Mouse (Mus musculus) kidney, adult 2 months (tissue): ENCODE measurements around the gene Shb.

Experiments
- CTCF ChIP-seq: fragments of 200-500 bp; conservative IDR thresholded peaks from 2 replicates; pipeline ENCODE4 v1.5.1; 2011; ENCODE audit warnings: low read depth, mild to moderate bottlenecking, control low read depth, low read length, moderate library complexity, mixed read lengths; ENCODE audit not compliant: insufficient read depth, insufficient read length
- POLR2A ChIP-seq: fragments of 200-500 bp; IDR thresholded peaks from one replicate; pipeline ENCODE4 v1.6.1; 2011; ENCODE audit warnings: low read depth, low read length, control low read depth

GRCm38 (mm10) chr4:45436383-45436913, 95.8 kb downstream of the Shb start:
- TF ChIP-seq POLR2A: no peak
- no peak for TF ChIP-seq CTCF
